Mouse (Mus musculus): ENCODE measurements around the gene Ccdc121. TPM values are rescaled to one million over a fixed set of nuclear protein-coding genes. Genes with fewer than 3 reads are reported as not detected.

Gene Ccdc121
- polyA plus RNA-seq, 1 experiment from 2014 or later = not detected

DNA sequence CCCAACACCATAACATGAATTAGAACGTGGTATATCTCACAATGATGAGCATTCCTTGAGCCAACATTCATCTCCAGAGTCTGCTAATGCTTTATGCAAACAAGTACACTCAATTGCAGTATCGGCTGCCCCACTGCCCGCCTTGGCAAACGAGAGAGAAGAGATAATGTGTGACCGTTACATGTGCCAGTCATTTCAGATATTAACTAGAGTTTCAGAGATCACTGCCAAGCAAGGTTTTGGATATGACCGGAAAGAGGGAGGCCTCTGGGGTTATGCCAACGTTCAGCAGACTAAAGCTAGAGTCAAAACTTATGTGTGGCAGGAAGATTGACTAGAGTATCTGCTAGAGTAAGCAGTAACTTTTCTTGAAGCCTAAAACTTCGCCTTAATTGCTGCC, 35.1 kb downstream of the Ccdc121 start:
- no peak for DNase-seq (ENCODE audit: low spot score)
- no peaks in the 10 kb centered on the region for H3K9me3 ChIP-seq (replicated peaks)
- H3K4me3 ChIP-seq = no peak overlapping the region
- no peaks in the 10 kb centered on the region for H3K36me3 ChIP-seq
- WGBS = 86% methylated on average over 8 of the region's 8 CpGs
- H3K27me3 ChIP-seq (ENCODE audit: low read depth, poor library complexity, severe bottlenecking) = no peaks in the 10 kb centered on the region
- H3K4me1 ChIP-seq = no peaks in the 10 kb centered on the region
- H3K27ac ChIP-seq = no peak overlapping the region

DNA sequence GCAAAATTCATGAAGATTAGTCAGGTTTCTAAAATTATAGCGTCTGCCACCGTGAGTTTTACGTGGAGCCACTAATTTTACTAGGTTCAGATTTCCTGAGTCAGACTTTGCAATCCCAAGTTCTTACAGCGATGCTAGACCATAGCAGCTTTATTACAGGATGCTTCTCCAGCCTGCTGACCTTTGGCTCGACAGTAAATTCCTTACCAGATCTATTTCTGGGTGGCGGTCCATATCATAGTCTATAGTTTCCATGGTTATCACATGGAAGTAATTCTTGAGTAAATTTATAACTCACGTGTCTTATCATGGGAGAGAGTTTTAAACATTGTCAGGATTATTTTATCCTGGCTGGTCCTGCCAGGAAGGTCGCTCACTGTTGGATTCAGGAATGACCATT, 41.8 kb downstream of the Ccdc121 start:
- H3K36me3 ChIP-seq = no peaks in the 10 kb centered on the region
- 78% methylated on average over 8 of the region's 8 CpGs for WGBS
- no peak overlapping the region for H3K4me3 ChIP-seq
- DNase-seq (ENCODE audit: low spot score) = no peak
- peaks cover 12% of the 10 kb centered on the region for H3K4me1 ChIP-seq
- H3K9me3 ChIP-seq (replicated peaks) = no peaks in the 10 kb centered on the region
- no peak overlapping the region for H3K27ac ChIP-seq
- H3K27me3 ChIP-seq (ENCODE audit: low read depth, poor library complexity, severe bottlenecking) = no peaks in the 10 kb centered on the region

DNA sequence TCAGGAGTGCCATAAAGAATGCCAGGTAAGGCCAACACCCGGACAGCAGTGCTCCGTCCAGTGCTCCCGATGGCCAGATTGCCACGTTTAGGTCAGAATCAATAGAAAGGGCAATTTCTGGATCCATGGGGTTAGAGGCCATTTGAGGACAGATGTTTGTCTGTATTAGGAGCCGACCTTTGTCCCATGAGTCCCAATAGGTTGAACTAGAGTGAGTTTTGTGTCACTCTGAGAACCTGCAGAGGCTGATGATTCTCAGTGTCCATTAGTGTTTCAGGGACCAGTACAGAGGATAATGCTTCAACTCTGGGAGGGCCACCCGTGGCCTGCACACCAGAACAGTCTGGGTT, 44.0 kb downstream of the Ccdc121 start:
- Histone ChIP-seq H3K9me3 (replicated peaks) (no peaks in the 10 kb centered on the region), H3K36me3 (no peaks in the 10 kb centered on the region), H3K27me3 (ENCODE audit: low read depth, poor library complexity, severe bottlenecking) (no peaks in the 10 kb centered on the region), H3K27ac (no peak overlapping the region), H3K4me1 (peaks cover 18% of the 10 kb centered on the region), H3K4me3 (no peak overlapping the region)
- WGBS = 88% methylated on average over 6 of the region's 6 CpGs
- DNase-seq (ENCODE audit: low spot score) = no peak

- 85% methylated on average over 17 of the region's 17 CpGs for WGBS
Measured at GRCm38 (mm10) chr1:181466601-181467320, 44.5 kb downstream of the Ccdc121 start.

DNA sequence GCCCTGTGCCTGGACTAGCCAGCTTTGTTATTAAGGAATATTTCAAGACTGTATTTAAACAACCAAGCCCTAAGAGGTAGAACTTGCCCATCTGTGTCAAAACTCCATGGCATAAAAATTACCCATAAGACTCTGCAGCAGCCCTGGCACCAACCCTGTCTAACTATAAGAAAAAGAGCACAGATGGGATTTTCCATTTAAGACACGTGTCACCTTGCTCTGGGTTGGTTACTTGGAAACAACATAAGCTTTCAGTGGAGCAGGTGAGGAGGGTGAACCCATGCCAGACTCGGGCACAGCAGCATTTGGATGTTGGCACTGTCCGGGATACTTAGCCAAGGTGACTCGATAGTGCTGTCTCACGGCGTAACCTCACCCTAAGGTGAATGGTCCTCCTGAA, 45.2 kb downstream of the Ccdc121 start:
- H3K27me3 ChIP-seq (ENCODE audit: low read depth, poor library complexity, severe bottlenecking) = no peaks in the 10 kb centered on the region
- no peak overlapping the region for H3K4me3 ChIP-seq
- H3K9me3 ChIP-seq (replicated peaks) = no peaks in the 10 kb centered on the region
- H3K4me1 ChIP-seq = peaks cover 28% of the 10 kb centered on the region
- no peaks in the 10 kb centered on the region for H3K36me3 ChIP-seq
- H3K27ac ChIP-seq = no peak overlapping the region
- DNase-seq (ENCODE audit: low spot score) = no peak
- 93% methylated on average over 6 of the region's 6 CpGs for WGBS

More at GRCm38 (mm10) chr1:181466601-181467320, 44.5 kb downstream of the Ccdc121 start:
- DNase-seq (ENCODE audit: low spot score) = no peak
- Histone ChIP-seq H3K27ac (no peak overlapping the region), H3K4me3 (no peak overlapping the region), H3K36me3 (no peaks in the 10 kb centered on the region), H3K27me3 (ENCODE audit: low read depth, poor library complexity, severe bottlenecking) (no peaks in the 10 kb centered on the region), H3K9me3 (replicated peaks) (no peaks in the 10 kb centered on the region), H3K4me1 (peaks cover 23% of the 10 kb centered on the region)

DNA sequence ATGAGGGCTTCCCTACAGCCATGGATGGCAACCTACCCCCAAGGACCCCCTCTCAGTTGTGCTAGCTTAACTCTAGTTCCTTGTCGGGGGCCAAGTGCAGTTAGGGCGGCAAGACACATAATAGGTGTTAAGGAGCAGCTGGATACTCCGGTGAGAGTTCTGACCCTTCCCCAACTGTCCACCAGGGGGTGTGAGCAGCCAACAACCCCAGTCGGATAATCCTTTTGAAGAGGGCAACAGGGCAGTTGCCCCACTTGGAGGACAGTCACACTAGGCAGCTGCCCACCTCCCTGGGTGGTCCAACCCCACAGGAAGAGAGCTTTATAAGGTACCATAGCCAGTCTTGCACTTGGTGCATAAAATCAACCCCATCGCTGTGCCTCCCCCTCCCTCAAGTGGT, 46.2 kb downstream of the Ccdc121 start:
- H3K27ac ChIP-seq = no peak overlapping the region
- H3K4me1 ChIP-seq = peaks cover 28% of the 10 kb centered on the region
- H3K4me3 ChIP-seq = no peak overlapping the region
- 53% methylated on average over 5 of the region's 5 CpGs for WGBS
- H3K36me3 ChIP-seq = no peaks in the 10 kb centered on the region
- peak; percentile 51 for DNase-seq (ENCODE audit: low spot score)
- H3K27me3 ChIP-seq (ENCODE audit: low read depth, poor library complexity, severe bottlenecking) = no peaks in the 10 kb centered on the region
- no peaks in the 10 kb centered on the region for H3K9me3 ChIP-seq (replicated peaks)

DNA sequence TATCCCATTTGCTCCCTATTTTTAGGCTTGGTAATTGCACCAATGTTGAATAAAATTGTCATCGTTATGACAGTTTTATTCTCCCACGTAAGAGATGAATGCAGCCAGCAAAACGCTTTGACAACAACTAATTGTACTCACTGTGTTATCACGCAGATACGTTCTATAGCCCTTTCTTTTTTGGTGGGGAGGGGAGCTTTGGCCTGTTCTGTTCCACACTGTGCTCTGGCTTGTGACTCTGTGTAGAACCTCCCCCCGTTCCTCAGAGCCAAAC, 48.4 kb downstream of the Ccdc121 start:
- Histone ChIP-seq H3K36me3 (no peaks in the 10 kb centered on the region), H3K27me3 (ENCODE audit: low read depth, poor library complexity, severe bottlenecking) (no peaks in the 10 kb centered on the region), H3K27ac (no peak overlapping the region), H3K4me1 (peaks cover 35% of the 10 kb centered on the region), H3K9me3 (replicated peaks) (no peaks in the 10 kb centered on the region), H3K4me3 (no peak overlapping the region)
- DNase-seq (ENCODE audit: low spot score) = no peak
- WGBS = 87% methylated on average over 6 of the region's 6 CpGs

DNA sequence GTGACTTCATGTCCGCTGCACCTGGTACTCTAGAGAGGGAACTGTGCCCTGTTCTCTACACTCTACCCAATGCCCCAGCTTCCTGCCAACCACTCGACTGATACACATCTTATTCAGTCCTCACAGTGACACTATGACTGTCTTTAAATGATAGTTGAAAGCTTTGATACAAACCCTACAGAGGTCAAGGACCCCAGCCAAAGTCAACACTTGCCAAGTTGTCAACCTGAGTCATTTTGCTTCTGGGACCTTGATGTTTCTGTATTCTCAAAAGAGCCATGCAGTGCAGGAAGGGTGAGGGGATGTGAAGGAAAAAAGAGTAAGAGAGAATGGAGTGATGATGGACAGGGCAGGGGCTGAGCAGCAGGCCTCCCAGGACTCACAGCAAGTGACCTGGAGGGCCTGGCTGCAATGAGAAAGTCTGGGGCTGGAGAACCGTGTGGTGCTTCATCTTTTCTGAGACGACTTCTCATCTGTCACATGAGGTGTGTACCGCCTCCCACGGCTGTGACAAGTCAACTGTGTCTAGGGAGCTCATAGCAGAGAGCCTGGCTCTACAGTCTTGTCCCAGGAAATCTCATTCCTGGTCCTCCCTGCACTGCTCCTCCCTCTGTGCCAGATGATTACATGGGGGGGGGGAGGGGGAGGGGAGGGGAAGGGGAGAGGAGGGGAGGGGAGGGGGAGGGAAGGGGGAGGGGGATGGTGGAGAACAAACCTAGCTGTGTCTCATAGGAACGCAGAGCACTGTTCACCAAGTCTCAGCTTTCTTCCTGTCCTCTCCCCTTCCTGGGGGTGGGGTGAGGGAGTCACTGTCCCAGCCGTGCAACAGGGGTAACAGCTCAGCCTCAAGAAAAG, 49.0 kb downstream of the Ccdc121 start:
- Histone ChIP-seq H3K4me3 (no peak overlapping the region), H3K27ac (0 out of 2 replicates have a peak overlapping the region, but pooled peaks have one; percentile 23), H3K36me3 (no peaks in the 10 kb centered on the region), H3K4me1 (peaks cover 35% of the 10 kb centered on the region), H3K27me3 (ENCODE audit: low read depth, poor library complexity, severe bottlenecking) (no peaks in the 10 kb centered on the region), H3K9me3 (replicated peaks) (no peaks in the 10 kb centered on the region)
- no peak for DNase-seq (ENCODE audit: low spot score)
- 56% methylated on average over 8 of the region's 8 CpGs for WGBS

GRCm38 (mm10) chr1:181461484-181461883, 49.8 kb downstream of the Ccdc121 start:
- no peak overlapping the region for H3K4me3 ChIP-seq
- H3K9me3 ChIP-seq (replicated peaks) = no peaks in the 10 kb centered on the region
- H3K27ac ChIP-seq = no peak overlapping the region
- peaks cover 28% of the 10 kb centered on the region for H3K4me1 ChIP-seq
- DNase-seq (ENCODE audit: low spot score) = no peak
- no peaks in the 10 kb centered on the region for H3K36me3 ChIP-seq
- WGBS = 84% methylated on average over 8 of the region's 8 CpGs
- no peaks in the 10 kb centered on the region for H3K27me3 ChIP-seq (ENCODE audit: low read depth, poor library complexity, severe bottlenecking)

DNA sequence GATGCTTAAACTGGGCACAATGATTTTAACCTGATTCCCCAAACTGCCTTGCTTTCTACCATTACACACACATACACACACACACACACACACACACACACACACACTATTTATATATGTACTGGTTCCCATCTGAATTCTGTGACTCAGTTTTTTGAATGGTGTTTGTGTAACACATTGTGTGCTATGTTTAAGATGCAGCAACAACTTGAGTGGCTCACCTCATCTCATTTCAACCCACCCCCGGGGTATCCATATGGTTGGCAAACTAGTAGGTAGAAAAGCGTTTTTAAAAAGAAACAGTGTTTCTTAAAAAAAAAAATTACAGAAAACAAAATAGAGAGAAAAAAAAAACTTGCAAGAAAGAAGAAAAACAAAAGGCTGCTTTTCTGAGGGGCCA, 51.0 kb downstream of the Ccdc121 start:
- Histone ChIP-seq H3K27me3 (ENCODE audit: low read depth, poor library complexity, severe bottlenecking) (no peaks in the 10 kb centered on the region), H3K27ac (no peak overlapping the region), H3K36me3 (no peaks in the 10 kb centered on the region), H3K9me3 (replicated peaks) (no peaks in the 10 kb centered on the region), H3K4me3 (no peak overlapping the region), H3K4me1 (peaks cover 24% of the 10 kb centered on the region)
- 82% methylated on average over 2 of the region's 2 CpGs for WGBS
- no peak for DNase-seq (ENCODE audit: low spot score)

Other genes starting within 250 kb of the Ccdc121 start
- 0.16 and 0.33 TPM in 2 replicates for gene Cnih3, start 158.8 kb downstream of the Ccdc121 start, polyA plus RNA-seq (2016; fragmentation: Nextera tagmentation; extraction: Ambion mirVana)
- 1.7 TPM in 2 replicates for gene Dnah14, start 65.1 kb upstream of the Ccdc121 start, polyA plus RNA-seq (2016; fragmentation: Nextera tagmentation; extraction: Ambion mirVana)